ENCODE assay signal across 9 mouse cellular contexts in the genomic region with DNA sequence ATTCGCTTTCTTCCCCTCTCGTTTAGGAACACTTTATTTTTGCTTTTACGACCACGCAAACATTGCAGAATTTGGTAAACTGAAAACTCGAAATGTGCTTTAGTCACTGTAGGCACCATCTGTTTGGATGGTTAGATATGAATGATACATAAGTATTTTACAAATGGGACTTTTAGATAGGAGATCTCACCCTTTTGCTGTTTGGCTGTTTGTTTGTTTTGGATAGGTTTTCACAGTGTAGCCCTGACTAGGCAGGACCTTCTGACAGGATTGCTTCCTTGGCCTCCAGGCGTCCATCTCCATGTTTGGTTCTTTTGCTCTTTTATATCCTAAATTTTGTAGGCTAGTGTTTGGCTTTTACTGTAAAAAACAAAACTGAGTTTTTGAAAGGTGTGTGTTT. TPM values are rescaled to one million over a fixed set of nuclear protein-coding genes. Genes with fewer than 3 reads are reported as not detected.
A peak's percentile ranks its signal among the peaks of the same experiment; 100 is the strongest.
DNase-seq lines count a peak whose midpoint lies in the region; ATAC-seq lines count a peak whose summit lies in the region.
"Had no signal": no experiment of that assay in that cellular context is flagged by ENCODE, and none has a peak within 500 bp of the region (broad histone marks: within the 10 kb centered on the region; RNA-seq: fewer than 3 reads in every experiment).

No protein-coding gene starts in this region.

- H3K27me3 ChIP-seq in erythroblast, embryonic 14.5 days (ENCODE audit: control insufficient read depth), result no peaks in the 10 kb centered on the region
- no peaks in the 10 kb centered on the region for H3K27me3 ChIP-seq in liver, embryonic 13.5 days

- H3K4me2 ChIP-seq in liver, embryonic 13.5 days, result peak overlapping the region; percentile 81

- peak overlapping the region; percentile 93 for H3K9ac ChIP-seq in liver, embryonic 13.5 days

- 0% methylated on average over 6 of the region's 6 CpGs for WGBS in liver, embryonic 13.5 days (ENCODE audit: insufficient replicate concordance)

- peaks cover 12% of the 10 kb centered on the region for H3K36me3 ChIP-seq in erythroblast, embryonic 14.5 days (ENCODE audit: control insufficient read depth)
- peaks cover 7% of the 10 kb centered on the region; the same call in 1 of the 2 replicates for H3K36me3 ChIP-seq in liver, embryonic 13.5 days

- H3K9me3 ChIP-seq in erythroblast, embryonic 14.5 days (ENCODE audit: control insufficient read depth, low read length), result no peaks in the 10 kb centered on the region
- H3K9me3 ChIP-seq in liver, embryonic 13.5 days (replicated peaks), result no peaks in the 10 kb centered on the region

- no peak for ATAC-seq in liver, embryonic 13.5 days (ENCODE audit: low read depth)

- H3K4me3 ChIP-seq in erythroblast, embryonic 14.5 days (replicated peaks), result peak overlapping the region; percentile 100
- H3K4me3 ChIP-seq in liver, embryonic 13.5 days (replicated peaks), result peak overlapping the region; percentile 97

- DNase-seq in embryo, embryonic 11 days, result peak; percentile 13
- DNase-seq in embryo, embryonic 10 days (ENCODE audit: low spot score), result no peak
- peak; percentile 34 for DNase-seq in 416B (ENCODE audit: low read depth)
- no peak for DNase-seq in liver, embryonic 13.5 days
- no peak for DNase-seq in urinary bladder, postnatal 4 days (ENCODE audit: low spot score in 2 of 2)
- no peak for DNase-seq in right cerebral cortex, postnatal 25 days
- no peak for DNase-seq in spleen, adult 12 weeks (ENCODE audit: low spot score)
- DNase-seq: lung, postnatal 14 days had no signal

- peak overlapping the region; percentile 92 for H3K27ac ChIP-seq in liver, embryonic 13.5 days

- H3K4me1 ChIP-seq in erythroblast, embryonic 14.5 days (ENCODE audit: control insufficient read depth), result peaks cover 28% of the 10 kb centered on the region
- peaks cover 39% of the 10 kb centered on the region for H3K4me1 ChIP-seq in liver, embryonic 13.5 days (replicated peaks)

RNA-seq across cellular contexts. Expression of a gene that starts 0.8 kb away (rescaled TPM):
- 0.37 and 0.44 TPM in 2 replicates for polyA plus RNA-seq in erythroblast, embryonic 14.5 days (2012)
- polyA plus RNA-seq in liver, embryonic 13.5 days (2015; fragmentation: Nextera tagmentation; extraction: Ambion mirVana), result 31.0 and 38.2 TPM in 2 replicates

Comparison
In these comparisons a context has a peak if more than half of its experiments do, and no peak if none do; other contexts are left out.
1. DNase-seq: peak in embryo, embryonic 11 days (single experiment) and 416B (single experiment); none in embryo, embryonic 10 days (single experiment), liver, embryonic 13.5 days (single experiment), urinary bladder, postnatal 4 days (0 of 2), right cerebral cortex, postnatal 25 days (single experiment) and spleen, adult 12 weeks (single experiment).
2. RNA of a gene that starts 0.8 kb away (polyA plus RNA-seq): 31.0 to 38.2 TPM in liver, embryonic 13.5 days; 0.37 to 0.44 TPM in erythroblast, embryonic 14.5 days; every median in the first group is over 10 times any median in the second.